Mouse (Mus musculus): Measurements from ENCODE around the gene Nsun6.

Nsun6 gene

GRCm38 (mm10) chr2:15054945-15055637 is at the start of gene Nsun6:
Gene Nsun6 (minus strand): TSS chr2:15055069.
- DNase-seq (ENCODE audit: low spot score in 2 of 2): peak; percentile 90 to 96

DNA sequence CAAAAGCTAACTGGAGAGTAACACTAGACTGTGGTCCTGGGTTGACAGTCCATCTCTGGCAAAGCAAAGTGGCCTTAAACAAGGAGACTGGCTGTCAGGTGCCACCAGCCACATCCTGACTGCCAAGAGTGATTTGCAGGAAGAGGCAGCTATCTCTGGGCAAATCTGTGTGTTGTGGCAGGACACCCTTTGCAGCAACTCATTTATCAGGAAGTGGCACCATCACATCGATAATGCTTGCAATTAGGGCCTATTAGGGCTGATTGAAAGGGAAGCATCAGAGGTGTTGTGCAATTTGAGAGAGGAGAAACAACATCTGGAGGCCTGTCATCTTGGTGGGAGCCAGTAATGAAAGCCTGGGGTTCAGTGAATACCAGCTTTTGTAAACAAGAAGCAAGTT is 49.5 kb upstream of the Nsun6 start:
- DNase-seq (ENCODE audit: low spot score in 2 of 2): no peak

DNA sequence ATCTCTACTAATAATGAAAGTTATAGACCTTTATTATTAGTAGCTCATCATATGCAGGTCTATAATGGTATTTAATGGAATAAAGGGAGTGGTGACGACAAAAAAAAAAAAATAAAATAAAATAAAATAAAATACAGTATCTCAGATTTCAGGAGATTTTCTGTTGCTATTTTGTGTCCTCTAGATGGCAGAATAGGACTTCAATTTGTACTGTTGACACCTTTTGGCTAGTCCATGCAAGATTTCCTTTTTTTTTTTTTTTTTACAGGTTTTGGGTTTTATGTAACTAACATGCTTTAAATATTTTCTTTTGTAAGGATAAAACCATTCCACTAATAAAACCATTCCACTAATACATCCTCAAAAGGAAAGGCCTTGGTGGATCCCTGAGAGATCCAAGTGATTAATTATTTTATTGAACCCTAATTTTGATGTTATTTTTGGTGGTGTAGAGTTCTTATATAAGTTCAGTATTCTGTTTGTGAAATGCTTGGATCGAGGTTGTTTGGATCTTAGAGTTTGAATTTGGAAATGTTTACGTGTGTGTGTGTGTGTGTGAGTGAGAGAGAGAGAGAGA is 41.7 kb upstream of the Nsun6 start:
- no peak for DNase-seq (ENCODE audit: low spot score in 2 of 2)

DNA sequence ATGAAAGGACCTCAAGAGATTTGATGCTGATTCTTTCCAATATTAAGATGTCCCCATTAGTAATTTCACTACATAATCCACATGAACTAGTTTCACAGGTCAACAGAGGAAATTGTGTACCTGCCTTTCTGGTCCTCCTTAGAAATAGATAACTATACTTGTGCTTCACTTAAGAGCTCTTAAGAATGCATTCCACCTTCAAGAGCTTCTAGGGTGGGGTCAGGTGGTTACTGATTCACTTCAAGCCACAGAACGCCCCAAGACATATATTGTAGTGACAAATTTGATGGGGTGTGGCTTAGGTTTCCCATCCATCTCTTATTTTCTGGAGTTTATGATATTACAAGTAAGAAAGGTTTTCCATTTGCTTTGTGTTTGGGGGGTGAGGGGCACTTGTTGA is 32.4 kb upstream of the Nsun6 start:
- no peak for DNase-seq (ENCODE audit: low spot score in 2 of 2)

- no peak for DNase-seq (ENCODE audit: low spot score in 2 of 2)
Observed at GRCm38 (mm10) chr2:15083702-15084101, 28.8 kb upstream of the Nsun6 start.

DNA sequence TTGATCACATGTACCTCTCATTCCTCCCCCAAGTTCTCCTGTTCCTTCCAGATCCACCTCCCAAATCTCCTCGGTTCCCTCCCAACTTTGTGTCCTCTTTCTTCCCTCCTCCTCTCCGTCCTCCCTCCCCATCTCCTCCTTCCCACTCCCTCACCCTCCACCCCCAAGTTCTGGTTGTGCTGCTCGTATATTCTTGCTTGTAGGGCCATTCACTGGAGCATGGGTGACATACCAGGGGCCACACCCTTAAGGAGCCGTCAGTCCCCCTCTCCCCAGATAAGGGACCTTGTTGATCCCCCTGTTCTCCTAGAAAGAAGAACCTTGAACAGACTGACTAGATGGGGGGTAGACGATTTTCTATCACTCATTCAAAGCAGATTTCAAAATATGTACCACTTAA is 12.2 kb upstream of the Nsun6 start:
- no peak for DNase-seq (ENCODE audit: low spot score in 2 of 2)

- no peak for DNase-seq (ENCODE audit: low spot score in 2 of 2)
Observed at GRCm38 (mm10) chr2:15065447-15065846, 10.6 kb upstream of the Nsun6 start.

DNA sequence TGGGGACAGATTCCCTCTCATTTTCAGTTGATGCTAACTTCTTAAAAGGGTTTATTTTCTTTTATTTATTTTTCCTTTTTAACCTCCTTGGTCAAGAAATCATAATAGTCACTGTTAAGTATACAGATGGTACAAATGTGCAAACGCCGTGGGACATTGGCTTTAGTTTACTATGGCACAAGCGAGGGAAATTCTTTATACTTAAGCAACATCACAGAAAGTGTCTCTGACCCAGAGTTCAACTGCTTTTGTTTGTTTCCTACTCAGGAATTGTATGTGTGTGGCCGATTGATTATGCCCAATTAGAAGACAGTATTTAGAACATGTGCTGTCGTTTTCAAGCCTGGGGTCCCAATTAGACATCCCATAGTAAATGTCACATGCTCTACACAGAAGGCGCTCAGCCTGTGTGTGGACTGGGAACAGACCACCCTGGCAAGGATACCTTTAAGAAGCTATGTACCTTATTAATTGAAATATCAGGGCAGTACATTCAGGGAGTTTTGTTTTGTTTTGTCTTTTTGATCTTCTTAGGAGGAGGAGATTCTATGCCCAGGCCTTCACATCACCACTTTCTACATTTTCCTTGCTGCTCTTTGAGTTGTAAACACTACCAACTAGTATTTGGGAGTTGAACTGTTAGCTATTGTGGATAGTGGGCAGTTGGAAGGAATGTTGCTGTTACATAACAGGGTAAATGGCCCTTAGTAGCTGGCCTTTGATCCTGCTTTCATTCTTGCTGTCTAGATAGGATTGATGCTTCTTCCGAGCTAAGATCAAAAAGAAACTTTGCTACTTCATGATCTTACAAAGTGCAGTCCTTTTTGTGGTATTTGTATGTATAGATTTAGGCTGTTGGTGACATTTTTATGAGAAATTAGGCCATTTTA is 9.8 kb upstream of the Nsun6 start:
- no peak for DNase-seq (ENCODE audit: low spot score in 2 of 2)

GRCm38 (mm10) chr2:15063815-15064214 is 8.9 kb upstream of the Nsun6 start:
- DNase-seq (ENCODE audit: low spot score in 2 of 2): no peak

DNA sequence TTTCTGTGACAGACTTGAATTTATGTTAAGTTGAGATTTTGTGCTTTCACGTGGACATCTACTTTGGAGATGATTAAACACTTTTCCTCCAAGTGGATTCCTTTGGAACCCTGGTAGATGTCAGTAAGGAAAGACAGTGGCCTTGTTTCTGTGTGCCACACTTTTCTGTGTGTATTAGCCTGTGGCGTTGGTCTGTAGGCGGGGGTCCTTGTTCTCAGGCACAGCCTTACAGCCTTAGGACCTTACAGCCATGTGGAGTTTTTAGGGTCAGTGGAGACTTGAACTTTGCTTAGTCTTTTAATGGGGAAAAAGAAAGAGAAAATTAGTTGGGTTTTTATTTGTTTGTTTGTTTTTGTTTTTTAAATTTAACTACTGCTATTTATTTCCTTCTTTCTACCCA is 6.0 kb upstream of the Nsun6 start:
- no peak for DNase-seq (ENCODE audit: low spot score in 2 of 2)

DNA sequence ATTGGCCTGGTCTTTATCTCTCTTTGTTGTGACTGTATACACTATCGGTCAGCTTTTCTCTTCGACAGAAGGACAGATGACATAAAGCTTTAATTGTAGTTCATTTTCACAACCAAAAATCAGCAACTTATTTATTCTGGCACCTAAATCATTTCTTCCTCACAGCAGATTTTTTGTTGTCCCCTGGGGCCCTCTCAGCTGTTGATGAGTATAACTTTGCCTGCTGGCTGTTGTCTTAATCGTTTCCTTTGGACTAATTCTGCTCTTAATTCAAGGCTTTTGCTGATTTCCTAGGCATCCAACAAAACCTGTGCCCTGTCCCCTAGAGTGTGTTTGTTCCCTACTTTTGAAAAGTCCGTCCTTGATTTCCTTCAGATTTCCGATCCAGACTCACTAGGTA is 3.4 kb upstream of the Nsun6 start:
- DNase-seq (ENCODE audit: low spot score in 2 of 2): no peak

DNA sequence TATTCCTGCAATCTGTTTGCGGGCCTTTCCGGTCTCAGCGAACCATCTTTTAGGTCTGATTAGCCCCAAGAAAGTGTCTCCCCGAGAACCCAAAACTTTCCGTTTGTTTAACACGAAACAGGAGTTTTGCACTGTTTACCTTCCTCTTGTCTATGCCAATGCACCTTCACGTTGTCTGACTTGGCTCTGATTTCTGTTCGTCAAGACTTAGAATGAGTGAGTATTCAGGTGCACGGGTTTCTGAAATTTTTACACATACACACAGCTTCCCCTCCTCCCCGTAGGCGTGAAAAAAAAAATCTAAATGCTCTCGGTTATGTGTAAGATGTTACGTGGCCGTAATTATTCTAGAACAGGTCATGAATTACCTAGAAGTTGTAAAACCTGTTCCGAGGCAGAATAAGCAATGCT is 877 bp upstream of the Nsun6 start:
- no peak for DNase-seq (ENCODE audit: low spot score in 2 of 2)

- DNase-seq (ENCODE audit: low spot score in 2 of 2): no peak
Observed at GRCm38 (mm10) chr2:15054496-15054895, 373 bp downstream of the Nsun6 start.

- DNase-seq (ENCODE audit: low spot score in 2 of 2): peak; percentile 70 to 91
Observed at GRCm38 (mm10) chr2:15049117-15049873, 5.6 kb downstream of the Nsun6 start, which contains the start of gene Arl5b. Gene Arl5b (plus strand): TSS chr2:15049395.

DNA sequence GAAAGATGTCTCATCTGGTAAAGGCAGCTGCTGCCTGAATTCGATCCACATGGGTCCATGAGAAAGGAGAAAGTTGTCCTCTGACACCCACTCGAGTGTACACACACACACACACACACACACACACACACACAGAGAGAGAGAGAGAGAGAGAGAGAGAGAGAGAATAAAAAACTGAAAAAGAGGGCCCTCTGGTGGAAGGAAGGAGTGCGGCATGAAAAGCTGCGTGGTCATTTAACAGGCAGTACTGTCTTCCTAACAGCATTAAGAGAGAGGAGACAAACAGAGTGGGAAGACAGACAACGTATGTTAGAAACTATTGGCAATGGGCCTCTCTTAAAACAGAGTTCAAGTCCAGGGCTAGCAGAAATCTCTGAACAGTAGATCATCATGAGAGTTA is 14.5 kb downstream of the Nsun6 start:
- DNase-seq (ENCODE audit: low spot score in 2 of 2): no peak

- DNase-seq (ENCODE audit: low spot score in 2 of 2): no peak
Observed at GRCm38 (mm10) chr2:15038705-15039104, 16.2 kb downstream of the Nsun6 start.

GRCm38 (mm10) chr2:15027816-15028215 is 27.1 kb downstream of the Nsun6 start:
- DNase-seq (ENCODE audit: low spot score in 2 of 2): no peak

DNA sequence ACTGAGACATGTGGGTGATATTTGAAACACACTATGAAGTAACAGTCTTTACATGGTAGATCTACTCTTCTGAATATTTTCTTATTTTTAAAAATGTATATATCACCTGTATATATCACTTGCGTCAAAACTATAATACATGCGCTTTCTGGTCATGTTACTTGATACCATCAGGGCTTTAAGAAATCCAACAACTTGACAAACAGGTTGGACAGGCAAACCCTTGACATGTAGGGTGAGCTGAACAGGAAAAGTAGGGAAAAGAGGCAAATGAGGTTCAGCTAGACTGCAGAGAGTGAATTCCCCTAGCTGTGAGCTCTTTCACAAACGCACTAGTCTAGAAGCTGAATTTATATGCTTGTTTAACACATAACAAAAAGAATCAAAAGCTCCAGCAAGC is 28.1 kb downstream of the Nsun6 start:
- DNase-seq (ENCODE audit: low spot score in 2 of 2): peak in 1 of 2 experiments; percentile 13

- no peak for DNase-seq (ENCODE audit: low spot score in 2 of 2)
Observed at GRCm38 (mm10) chr2:15008072-15008471, 46.8 kb downstream of the Nsun6 start.

DNA sequence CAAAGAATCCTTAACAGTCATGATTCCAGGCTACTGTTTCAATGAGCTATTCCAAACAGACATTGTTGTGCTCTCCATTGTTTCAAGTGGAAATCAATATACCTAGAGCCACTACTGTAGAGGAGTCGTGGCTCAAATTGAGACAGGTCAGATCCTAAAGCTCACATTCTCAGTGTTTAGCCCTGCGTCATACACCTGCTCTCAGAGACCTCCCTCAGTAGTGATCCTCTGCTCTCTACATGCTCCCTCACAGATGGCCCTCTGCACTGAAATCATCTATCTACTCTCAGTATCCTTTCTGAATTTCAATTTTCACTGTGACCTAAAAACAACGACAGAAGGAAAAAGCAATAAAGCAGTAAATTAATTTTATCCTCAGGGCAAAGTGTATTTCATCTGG is 47.3 kb downstream of the Nsun6 start:
- DNase-seq (ENCODE audit: low spot score in 2 of 2): no peak

GRCm38 (mm10) chr2:14997836-14998235 is 57.0 kb downstream of the Nsun6 start:
- DNase-seq (ENCODE audit: low spot score in 2 of 2): no peak

DNA sequence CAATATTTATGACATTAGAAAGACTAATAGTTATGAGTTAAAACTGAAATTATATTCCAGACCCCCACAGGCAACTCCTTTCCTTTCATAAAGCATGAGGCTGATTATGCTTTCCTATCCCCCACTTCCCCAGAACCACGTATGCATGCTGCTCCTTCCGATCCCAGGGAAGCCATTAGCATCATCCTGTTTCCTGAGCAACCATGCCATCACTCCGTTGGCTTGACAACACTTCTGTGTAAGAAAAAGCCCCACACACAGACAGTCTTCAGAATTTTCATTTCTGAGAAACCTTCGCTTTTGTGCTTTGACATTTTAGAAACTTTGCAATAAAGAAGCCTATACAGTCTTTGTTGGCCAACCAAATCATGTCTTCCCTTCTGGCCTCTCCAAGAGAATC is 58.8 kb downstream of the Nsun6 start:
- no peak for DNase-seq (ENCODE audit: low spot score in 2 of 2)
